Mouse (Mus musculus) hindbrain, embryonic 10.5 days (tissue): ENCODE results near the gene Sptbn2. TPM values are rescaled to one million over a fixed set of nuclear protein-coding genes. Genes with fewer than 3 reads are reported as not detected.
A peak's percentile ranks its signal among the peaks of the same experiment; 100 is the strongest.

Experiments used
- DNase-seq: peaks from one replicate; pipeline ENCODE4 v3.0.0-alpha.2; 2017; ENCODE audit warnings: low spot score
- H3K27ac ChIP-seq: fragments of 300-500 bp; sonication (generic); 2 replicates; pipeline ENCODE4 v1.5.1; 2016; ENCODE audit warnings: mild to moderate bottlenecking, moderate library complexity
- H3K27me3 ChIP-seq: fragments of 300-500 bp; sonication (generic); 2 replicates; pipeline ENCODE4 v1.6.1; 2016; ENCODE audit warnings: mild to moderate bottlenecking; ENCODE audit not compliant: poor library complexity, insufficient read depth, severe bottlenecking
- H3K36me3 ChIP-seq: fragments of 300-500 bp; sonication (generic); 2 replicates; pipeline ENCODE4 v1.6.1; 2016; ENCODE audit warnings: mild to moderate bottlenecking, moderate library complexity
- H3K4me1 ChIP-seq: fragments of 300-500 bp; sonication (generic); replicated peaks from 2 replicates; pipeline ENCODE4 v1.6.1; 2016; ENCODE audit warnings: mild to moderate bottlenecking
- H3K4me3 ChIP-seq: fragments of 300-500 bp; sonication (generic); 2 replicates; pipeline ENCODE4 v1.5.1; 2016; ENCODE audit warnings: mild to moderate bottlenecking, moderate library complexity
- H3K9me3 ChIP-seq: fragments of 300-500 bp; sonication (generic); 2 replicates; pipeline ENCODE4 v1.6.1; 2016; ENCODE audit warnings: mild to moderate bottlenecking, moderate library complexity
- WGBS: fragments of 180-500 bp; shearing (Covaris S2); methylation state at CpG from one replicate; pipeline ENCODE4 v1.1.7; 2016; 5-methylcytosine and 5-hydroxymethylcytosine counted together
- polyA plus RNA-seq: library from polyadenylated mRNA; unstranded; fragments of >200 nt; fragmentation: Nextera tagmentation; extraction: Ambion mirVana; gene quantifications from 2 replicates; pipeline ENCODE4 v1.2.1, GENCODE M21; 2016

Gene Sptbn2
- polyA plus RNA-seq: 12.7 and 20.6 TPM in 2 replicates

DNA sequence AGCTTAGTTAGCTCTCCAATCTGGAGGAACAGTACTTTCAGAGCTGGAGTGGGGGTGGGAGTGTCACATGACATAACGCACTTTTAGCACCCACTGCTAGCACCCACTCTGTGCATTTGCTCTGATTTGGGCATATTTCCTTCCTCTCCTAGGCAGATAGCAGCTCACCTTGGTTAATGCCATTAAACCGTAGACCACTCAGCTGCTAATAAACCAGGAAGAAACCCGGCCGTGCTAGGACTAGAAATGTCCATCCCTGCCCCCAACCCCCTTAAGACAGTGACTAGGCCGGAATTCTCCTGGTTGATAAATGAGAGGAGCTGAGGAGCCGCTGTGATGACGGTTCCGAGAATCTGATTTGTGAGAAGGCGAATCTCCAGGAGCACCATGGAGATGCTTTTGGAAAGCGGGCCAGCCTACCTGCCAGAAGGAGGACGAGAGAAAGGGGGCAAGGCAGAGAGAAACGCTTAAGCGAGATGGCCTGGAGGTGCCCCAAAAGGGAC is at the start of gene Sptbn2:
Gene Sptbn2 (plus strand): TSS at position 70 of the 503 bp plus-strand sequence.
- no peak for DNase-seq

DNA sequence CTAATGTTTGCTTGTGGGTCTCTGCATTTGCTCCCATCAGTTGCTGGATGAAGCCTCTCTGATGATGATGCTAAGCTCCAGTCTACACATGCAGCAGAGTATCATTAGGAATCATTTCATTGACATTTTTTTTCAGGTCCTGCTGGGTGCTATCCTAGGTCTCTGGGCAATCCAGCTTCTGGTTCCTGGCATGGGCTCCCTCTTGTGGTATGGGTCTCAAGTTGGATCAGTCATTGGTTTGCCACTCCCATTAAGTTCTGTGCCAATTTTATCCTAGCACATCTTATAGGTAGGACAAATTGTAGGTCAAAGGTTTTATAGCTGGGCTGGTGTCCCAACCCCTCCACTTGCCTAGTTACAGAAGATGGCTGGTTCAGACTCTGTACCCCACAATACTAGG is 44.2 kb upstream of the Sptbn2 start:
- Histone ChIP-seq H3K4me3 (no peak overlapping the region), H3K4me1 (no peaks in the 10 kb centered on the region), H3K27me3 (no peaks in the 10 kb centered on the region; the same call in 1 of the 2 replicates), H3K27ac (no peak overlapping the region), H3K36me3 (no peaks in the 10 kb centered on the region), H3K9me3 (no peaks in the 10 kb centered on the region)
- DNase-seq: no peak

More for the DNA sequence above, at the start of gene Sptbn2:
- peak within 1 kb of the TSS; percentile 75 for H3K4me3 ChIP-seq
- peaks cover 55% of the 10 kb centered on the region for H3K27me3 ChIP-seq
- H3K27ac ChIP-seq: peak within 1 kb of the TSS; percentile 94
- 9% methylated on average over 13 of the region's 13 CpGs for WGBS
- peaks cover 43% of the 10 kb centered on the region for H3K4me1 ChIP-seq
- H3K36me3 ChIP-seq: no peaks in the 10 kb centered on the region
- H3K9me3 ChIP-seq: no peaks in the 10 kb centered on the region

DNA sequence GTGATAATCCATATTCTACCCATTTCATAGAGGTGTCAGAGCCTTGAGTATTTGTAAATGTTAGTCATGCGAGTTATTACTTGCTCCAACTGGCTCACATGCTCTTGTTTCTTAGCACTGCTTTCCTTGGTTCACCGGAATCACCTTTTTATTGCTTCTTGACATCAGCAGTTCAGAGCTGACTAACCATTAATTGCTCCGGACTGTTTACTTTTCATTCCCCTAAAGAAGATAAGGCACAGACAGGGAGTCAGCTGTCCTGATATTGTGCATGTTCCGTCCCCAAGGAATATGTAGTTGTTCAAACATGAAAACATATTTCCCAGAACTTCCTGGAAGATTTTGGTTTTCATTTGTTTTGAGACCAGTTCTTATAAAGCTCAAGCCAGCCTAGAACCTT is 40.2 kb upstream of the Sptbn2 start:
- Histone ChIP-seq H3K36me3 (no peaks in the 10 kb centered on the region), H3K27ac (no peak overlapping the region), H3K4me1 (0 out of 2 replicates have a peak, but pooled peaks cover 4% of the 10 kb centered on the region), H3K4me3 (no peak overlapping the region), H3K27me3 (no peaks in the 10 kb centered on the region; the same call in 1 of the 2 replicates), H3K9me3 (no peaks in the 10 kb centered on the region)
- DNase-seq: no peak
- 90% methylated on average over 4 of the region's 4 CpGs for WGBS

DNA sequence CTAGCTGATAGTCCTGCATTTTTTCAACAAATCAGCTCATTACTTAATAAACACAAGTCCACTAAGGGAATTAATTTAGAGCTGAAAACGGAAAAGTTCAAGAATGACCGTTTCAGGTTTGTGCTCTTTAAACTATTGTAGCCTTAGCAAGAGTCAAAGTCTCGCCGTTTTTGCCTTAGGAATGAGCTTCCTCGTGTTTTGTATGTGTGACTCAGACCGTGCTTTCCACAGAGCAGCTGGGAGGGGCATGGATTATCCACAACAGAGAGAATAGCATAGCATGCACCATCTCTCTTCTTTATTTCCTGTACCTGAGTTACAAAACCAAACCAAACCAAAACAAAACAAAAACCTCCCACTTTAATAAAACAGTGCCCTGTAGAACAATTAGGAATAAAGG is 38.6 kb upstream of the Sptbn2 start:
- 0 out of 2 replicates have a peak, but pooled peaks cover 4% of the 10 kb centered on the region for H3K4me1 ChIP-seq
- no peaks in the 10 kb centered on the region for H3K9me3 ChIP-seq
- H3K36me3 ChIP-seq: no peaks in the 10 kb centered on the region
- no peak for DNase-seq
- H3K27me3 ChIP-seq: no peaks in the 10 kb centered on the region
- WGBS: 63% methylated on average over 6 of the region's 6 CpGs
- H3K4me3 ChIP-seq: no peak overlapping the region
- H3K27ac ChIP-seq: no peak overlapping the region

DNA sequence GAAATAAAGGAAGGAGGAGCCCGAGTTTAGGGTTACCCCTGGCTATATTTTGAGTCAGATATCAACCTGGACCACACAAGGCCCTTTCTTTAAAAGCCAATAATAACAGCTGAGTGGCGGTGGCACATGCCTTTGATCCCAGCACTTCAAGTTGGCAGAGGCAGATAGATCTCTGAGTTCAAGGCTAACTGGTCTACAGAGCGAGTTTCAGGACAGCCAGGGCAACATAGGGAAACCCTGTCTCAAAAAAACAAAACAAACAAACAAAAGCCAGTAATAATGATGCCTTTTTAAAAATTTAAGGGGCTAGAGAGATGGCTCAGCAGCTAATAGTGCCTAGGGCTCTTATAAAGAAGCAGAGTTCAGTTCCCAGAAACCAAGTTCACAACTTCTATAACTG is 16.6 kb upstream of the Sptbn2 start:
- Histone ChIP-seq H3K4me3 (no peak overlapping the region), H3K9me3 (no peaks in the 10 kb centered on the region), H3K27me3 (peaks cover 34% of the 10 kb centered on the region), H3K36me3 (no peaks in the 10 kb centered on the region), H3K27ac (no peak overlapping the region), H3K4me1 (peaks cover 13% of the 10 kb centered on the region)
- 69% methylated on average over 3 of the region's 3 CpGs for WGBS
- no peak for DNase-seq

DNA sequence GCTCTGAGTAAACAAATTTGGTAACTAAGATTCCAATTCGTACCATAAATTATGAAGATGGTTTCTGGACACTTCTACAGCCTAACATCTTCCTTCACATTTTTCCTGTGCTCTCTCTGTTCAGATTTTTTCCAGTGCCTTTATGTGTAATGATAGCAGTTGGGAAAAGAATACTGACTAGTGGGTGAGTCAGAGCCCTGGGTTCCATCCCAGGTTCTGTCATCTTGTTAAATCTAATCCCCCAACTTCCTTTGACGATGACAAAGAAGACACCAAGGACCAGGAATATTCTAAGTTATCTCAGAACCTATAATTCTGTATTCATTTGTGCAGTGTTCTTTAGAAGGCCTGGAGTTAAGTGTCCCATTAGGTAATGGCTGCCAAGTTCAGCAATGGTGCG is 13.8 kb upstream of the Sptbn2 start:
- peaks cover 13% of the 10 kb centered on the region for H3K4me1 ChIP-seq
- WGBS: 88% methylated on average over 3 of the region's 3 CpGs
- H3K4me3 ChIP-seq: no peak overlapping the region
- no peak overlapping the region for H3K27ac ChIP-seq
- peaks cover 57% of the 10 kb centered on the region for H3K27me3 ChIP-seq
- H3K36me3 ChIP-seq: no peaks in the 10 kb centered on the region
- H3K9me3 ChIP-seq: no peaks in the 10 kb centered on the region
- DNase-seq: no peak

DNA sequence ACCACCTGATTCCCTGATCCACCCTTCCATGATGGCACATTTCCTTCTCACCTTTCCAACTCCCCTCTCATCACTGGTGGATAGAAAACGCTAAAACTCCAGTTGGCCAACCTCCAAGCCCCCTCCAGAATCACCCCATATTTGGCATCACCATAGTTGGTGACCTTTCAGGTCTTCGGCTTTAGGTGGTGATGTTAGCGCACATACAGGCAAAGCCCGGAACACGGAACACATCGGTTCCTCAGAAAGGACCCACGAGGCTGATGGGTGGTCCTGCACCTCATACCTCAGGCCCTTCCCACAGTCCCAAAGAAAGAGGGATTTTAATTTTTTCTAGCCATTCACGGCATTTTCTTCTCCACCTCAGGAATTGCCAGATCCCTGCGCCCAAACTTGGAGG is 13.2 kb upstream of the Sptbn2 start:
- Histone ChIP-seq H3K27me3 (peaks cover 57% of the 10 kb centered on the region), H3K4me3 (peak overlapping the region; percentile 64), H3K4me1 (peaks cover 13% of the 10 kb centered on the region), H3K9me3 (no peaks in the 10 kb centered on the region), H3K27ac (peak overlapping the region; percentile 86), H3K36me3 (no peaks in the 10 kb centered on the region)
- no peak for DNase-seq
- 79% methylated on average over 9 of the region's 9 CpGs for WGBS

DNA sequence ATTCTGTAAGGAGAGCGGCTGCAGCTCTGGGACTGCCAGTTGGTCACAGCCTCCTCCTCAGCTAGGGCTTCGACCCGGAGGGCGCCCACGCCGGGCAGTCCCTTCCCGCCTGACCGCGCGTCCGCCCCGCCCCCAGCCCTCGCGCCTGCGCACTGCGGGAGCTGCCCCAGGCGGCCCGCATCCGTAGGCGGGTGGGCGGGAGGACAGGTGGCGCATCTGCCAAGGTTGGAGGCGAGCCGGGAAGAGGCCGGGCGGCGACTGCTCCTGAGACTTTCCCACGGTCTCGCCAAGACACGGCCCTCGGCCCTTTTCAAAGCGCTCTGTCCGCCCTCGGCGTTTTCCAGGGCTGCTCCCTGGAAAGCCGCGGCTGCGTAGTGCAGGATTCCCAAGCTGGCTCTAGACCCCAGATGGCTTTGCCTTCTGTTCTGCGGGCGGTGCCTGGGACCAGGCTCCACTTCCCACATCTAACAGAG is 12.7 kb upstream of the Sptbn2 start, which contains the start of gene Gm960:
Gene Gm960 (minus strand): TSS at position 464 of the 473 bp plus-strand sequence.
- H3K4me1 ChIP-seq: peaks cover 13% of the 10 kb centered on the region
- H3K36me3 ChIP-seq: no peaks in the 10 kb centered on the region
- H3K9me3 ChIP-seq: no peaks in the 10 kb centered on the region
- 1% methylated on average over 40 of the region's 40 CpGs for WGBS
- H3K4me3 ChIP-seq: peak within 1 kb of the TSS; percentile 64
- H3K27me3 ChIP-seq: peaks cover 57% of the 10 kb centered on the region
- DNase-seq: peak; percentile 83
- H3K27ac ChIP-seq: peak within 1 kb of the TSS; percentile 86

DNA sequence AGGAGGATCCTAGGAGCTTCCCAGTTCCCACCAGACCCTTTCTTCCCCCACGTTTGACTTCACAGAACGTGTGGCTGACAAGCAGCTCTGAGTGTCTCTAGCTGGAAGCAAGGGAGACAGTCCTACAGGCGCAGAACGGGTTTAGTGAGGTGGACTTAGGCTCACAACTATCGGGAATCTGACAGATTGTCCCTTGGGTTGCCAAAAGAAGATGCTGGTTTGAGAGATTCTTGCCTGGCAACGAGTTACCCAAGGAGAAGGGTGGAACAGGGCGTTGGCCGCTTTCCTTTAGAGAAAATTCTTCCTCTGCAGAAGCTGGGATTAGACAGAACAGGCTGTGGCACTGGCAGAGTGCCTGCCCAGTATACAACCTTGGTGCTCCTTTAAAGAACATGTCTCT is 12.1 kb upstream of the Sptbn2 start:
- Histone ChIP-seq H3K4me1 (peaks cover 13% of the 10 kb centered on the region), H3K4me3 (peak overlapping the region; percentile 64), H3K36me3 (no peaks in the 10 kb centered on the region), H3K27ac (no peak overlapping the region), H3K27me3 (peaks cover 59% of the 10 kb centered on the region), H3K9me3 (no peaks in the 10 kb centered on the region)
- 35% methylated on average over 8 of the region's 8 CpGs for WGBS
- no peak for DNase-seq

DNA sequence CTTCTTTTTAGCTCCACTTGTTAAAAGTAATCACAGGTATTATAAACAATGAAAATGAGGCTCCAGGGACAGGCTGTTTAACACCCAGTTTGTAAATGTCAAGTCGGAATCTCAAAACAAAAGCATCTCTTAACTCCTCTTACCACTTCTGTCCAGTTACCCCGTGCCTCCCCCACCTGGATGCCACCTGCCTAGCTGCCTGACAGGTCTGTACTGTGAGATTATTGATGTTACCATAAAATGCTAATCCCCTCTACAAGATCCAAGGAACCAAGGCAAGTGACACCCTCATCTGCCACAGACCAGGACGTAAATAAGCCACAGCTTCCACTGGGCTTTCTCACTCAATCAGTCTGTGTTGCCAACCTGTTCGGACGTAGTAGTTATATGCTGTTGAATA is 11.1 kb upstream of the Sptbn2 start:
- Histone ChIP-seq H3K4me1 (peaks cover 13% of the 10 kb centered on the region), H3K4me3 (no peak overlapping the region), H3K27ac (no peak overlapping the region), H3K9me3 (no peaks in the 10 kb centered on the region), H3K27me3 (peaks cover 63% of the 10 kb centered on the region), H3K36me3 (no peaks in the 10 kb centered on the region)
- DNase-seq: no peak
- WGBS: 81% methylated on average over 5 of the region's 5 CpGs

DNA sequence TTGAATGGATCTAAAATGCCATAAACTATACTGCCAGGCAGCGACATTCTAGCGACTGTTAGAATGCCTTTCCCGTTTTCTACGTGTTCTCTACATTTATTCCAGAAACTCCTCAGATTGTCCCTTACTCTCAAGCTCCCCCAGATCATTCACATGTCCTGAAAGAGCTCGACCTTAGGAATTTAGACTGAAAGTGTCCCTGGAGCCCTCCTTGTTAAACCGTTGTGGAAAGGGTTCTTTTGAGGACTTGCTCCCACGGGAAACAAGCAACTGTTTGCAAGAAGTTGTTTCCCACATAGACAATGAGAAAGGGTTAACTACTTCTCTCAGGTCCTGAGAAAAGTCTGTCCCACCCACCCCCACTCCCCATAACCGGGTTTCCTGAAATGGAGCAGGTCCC is 10.3 kb upstream of the Sptbn2 start:
- peaks cover 13% of the 10 kb centered on the region for H3K4me1 ChIP-seq
- H3K27ac ChIP-seq: no peak overlapping the region
- no peaks in the 10 kb centered on the region for H3K36me3 ChIP-seq
- no peaks in the 10 kb centered on the region for H3K9me3 ChIP-seq
- no peak overlapping the region for H3K4me3 ChIP-seq
- 75% methylated on average over 8 of the region's 8 CpGs for WGBS
- H3K27me3 ChIP-seq: peaks cover 63% of the 10 kb centered on the region
- no peak for DNase-seq

DNA sequence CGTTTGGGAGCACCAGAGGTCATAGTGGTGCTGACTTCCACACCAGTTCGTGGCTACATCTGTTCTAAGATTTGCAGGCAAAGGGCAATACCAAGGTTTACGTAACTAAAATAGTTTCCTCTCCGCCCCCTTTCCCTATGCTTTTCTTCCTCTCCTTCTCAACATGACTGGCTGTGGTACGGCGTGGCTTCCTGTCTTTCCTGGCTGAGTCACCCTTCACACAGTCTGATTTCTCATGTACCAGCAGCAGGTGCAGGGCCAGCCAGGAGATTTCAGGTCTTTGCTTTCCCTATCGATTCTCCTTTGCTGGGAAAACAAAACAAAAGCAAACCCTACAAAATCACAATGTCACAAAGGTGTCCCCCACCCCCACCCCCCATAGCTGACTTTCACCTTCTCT is 9.7 kb upstream of the Sptbn2 start:
- DNase-seq: no peak
- Histone ChIP-seq H3K4me1 (peaks cover 13% of the 10 kb centered on the region), H3K27ac (no peak overlapping the region), H3K27me3 (peaks cover 63% of the 10 kb centered on the region), H3K4me3 (no peak overlapping the region), H3K36me3 (no peaks in the 10 kb centered on the region), H3K9me3 (no peaks in the 10 kb centered on the region)
- WGBS: 75% methylated on average over 7 of the region's 7 CpGs

DNA sequence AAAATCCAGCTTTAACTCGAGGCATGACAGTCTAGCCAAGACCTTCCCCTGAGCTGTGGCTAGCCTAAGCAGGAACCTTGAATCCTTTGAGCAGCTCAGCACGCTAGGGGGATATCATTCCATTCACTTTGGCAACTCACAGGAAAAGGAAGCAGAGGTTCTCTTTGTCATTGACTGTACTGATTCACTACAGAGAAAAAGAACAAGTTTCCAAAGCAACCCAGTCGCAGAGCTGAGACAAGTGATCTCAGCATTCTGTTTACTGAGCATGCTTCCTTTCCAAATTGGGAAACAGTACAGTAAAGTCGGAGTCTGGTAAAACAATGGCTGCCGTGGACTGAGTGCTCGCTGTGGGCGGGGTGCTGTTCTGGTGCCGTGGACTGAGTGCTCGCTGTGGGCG is 2.2 kb upstream of the Sptbn2 start:
- no peak overlapping the region for H3K4me3 ChIP-seq
- H3K4me1 ChIP-seq: peaks cover 29% of the 10 kb centered on the region
- peaks cover 51% of the 10 kb centered on the region for H3K27me3 ChIP-seq
- no peak for DNase-seq
- 86% methylated on average over 10 of the region's 10 CpGs for WGBS
- no peaks in the 10 kb centered on the region for H3K36me3 ChIP-seq
- no peak overlapping the region for H3K27ac ChIP-seq
- no peaks in the 10 kb centered on the region for H3K9me3 ChIP-seq
